Mouse (Mus musculus) T-helper 1 cell (primary cell): Measurements from ENCODE around the gene Ipo8.

Source experiments
- in situ Hi-C: fragments of 300-600 bp; cut with MboI, MseI; formaldehyde crosslinking; loops from one replicate; pipeline ENCODE4 v1.15.1; 2025; ENCODE audit warnings: high pct_unique_total_duplicates

The Ipo8 gene

DNA sequence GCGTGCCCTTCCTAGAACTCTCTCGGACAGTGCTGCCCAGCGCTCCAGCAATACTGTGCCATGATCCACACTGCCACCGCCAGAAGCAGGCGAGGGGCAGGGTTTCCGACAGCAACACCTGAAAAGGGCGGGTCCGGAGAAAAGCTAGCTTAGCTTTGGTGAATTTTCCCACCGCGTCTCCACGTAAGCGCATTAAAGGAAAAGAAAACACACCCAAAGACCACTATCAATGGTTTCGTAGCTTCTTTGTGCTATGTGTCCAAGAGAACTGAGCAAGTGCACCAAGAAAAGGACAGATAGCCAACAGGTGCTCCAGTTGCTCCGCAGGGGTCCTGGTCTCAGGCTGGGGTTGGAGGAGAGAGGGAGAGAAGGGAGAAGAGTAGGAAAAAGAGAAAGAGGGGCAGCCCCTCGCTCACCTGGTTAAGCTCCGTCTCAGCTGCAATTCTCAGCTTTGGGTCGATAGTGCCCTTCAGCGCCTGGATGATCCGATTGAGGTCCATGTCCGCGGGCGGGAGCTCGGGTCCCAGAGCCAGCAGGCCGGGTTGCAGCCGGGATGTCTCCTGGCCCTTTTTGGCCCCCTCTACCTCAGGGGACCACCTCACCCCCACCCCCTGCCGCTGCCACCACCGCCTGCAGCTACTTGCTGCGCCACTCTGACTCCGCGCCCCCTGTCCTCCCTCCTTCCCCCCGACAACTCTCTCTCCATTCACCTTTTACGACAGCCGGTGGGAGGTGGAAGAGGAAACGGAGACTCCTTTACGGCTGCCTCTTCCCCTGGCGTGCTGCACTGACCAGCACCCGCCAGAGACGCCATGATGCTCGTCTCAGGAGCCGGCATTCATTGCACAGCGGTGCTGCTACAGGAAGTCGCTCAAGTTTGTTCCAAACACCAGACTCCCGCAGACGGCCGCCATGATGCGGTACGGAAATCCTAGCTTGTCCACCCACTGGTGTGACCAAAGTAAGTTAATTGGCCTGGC, at the start of gene Ipo8:
TSS of gene Ipo8 (minus strand) at position 720 of the 980 bp plus-strand sequence.
- in situ Hi-C loops: loop anchor here (5.0 kb wide), 1 partner anchor 619 kb away; the partner anchor contains the start of gene Ergic2

DNA sequence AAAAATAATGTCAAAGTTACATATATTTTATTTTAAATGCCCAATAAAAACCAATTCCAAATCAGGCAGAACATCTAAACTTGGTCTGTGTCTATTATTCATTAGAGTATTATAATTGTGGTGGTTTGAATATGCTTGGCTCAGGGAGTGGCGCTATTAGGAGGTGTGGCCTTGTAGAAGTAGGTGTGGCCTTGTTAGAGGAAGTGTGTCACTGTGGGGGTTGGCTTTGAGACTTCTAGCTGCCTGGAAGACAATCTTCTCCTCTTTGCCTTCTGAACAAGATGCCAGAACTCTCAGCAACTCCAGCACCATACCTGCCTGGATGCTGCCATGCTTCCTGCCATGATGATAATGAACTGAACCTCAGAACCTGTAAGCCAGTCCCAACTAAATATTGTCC, 42.6 kb upstream of the Ipo8 start:
- in situ Hi-C loops: no loop called here

DNA sequence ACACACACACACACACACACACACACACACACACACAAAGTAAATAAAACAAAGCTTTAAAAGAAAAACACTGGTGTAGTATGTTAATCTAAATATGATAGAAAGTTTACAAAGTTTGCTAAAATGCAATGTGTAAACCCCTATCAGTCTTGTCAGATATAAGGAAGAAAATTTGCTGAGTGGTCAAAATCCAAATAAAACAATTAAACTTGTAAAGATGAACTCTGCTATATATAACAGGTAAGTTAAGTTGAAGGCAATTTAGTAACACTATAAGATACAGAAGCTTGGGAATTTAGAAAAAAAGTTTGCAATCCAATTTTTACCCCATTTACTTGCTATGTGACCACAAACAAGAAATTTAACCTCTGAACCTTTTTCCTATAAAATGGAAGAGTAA, 14.4 kb upstream of the Ipo8 start:
- in situ Hi-C loops: no loop called here

DNA sequence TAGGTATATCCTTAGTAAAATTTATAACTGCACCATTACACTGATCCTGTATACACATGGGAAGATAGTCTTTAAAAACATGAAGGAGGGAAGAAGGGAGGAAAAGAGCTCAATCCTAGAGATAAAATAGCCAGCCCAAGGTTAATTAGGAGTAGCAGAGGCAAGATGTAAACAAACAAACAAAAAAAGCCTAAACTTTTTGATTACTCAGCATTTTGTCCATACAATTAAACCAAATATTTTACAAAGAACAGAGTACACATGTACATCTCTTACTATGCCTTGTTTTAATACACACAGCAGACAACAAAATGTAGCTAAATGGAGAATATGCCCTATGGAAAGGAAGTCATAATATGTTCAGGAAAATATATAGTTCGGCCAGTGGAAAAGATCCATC, 10.5 kb upstream of the Ipo8 start:
- in situ Hi-C loops: no loop called here

GRCm38 (mm10) chr6:148838460-148838859, 7.2 kb upstream of the Ipo8 start:
- in situ Hi-C loops: no loop called here

GRCm38 (mm10) chr6:148831728-148832121, 458 bp upstream of the Ipo8 start:
- in situ Hi-C loops: loop anchor here (5.0 kb wide), 1 partner anchor 619 kb away; the partner anchor contains the start of gene Ergic2

GRCm38 (mm10) chr6:148830355-148830747, 916 bp downstream of the Ipo8 start:
- in situ Hi-C loops: loop anchor here (5.0 kb wide), 1 partner anchor 618 kb away; the partner anchor contains the start of gene Ergic2

DNA sequence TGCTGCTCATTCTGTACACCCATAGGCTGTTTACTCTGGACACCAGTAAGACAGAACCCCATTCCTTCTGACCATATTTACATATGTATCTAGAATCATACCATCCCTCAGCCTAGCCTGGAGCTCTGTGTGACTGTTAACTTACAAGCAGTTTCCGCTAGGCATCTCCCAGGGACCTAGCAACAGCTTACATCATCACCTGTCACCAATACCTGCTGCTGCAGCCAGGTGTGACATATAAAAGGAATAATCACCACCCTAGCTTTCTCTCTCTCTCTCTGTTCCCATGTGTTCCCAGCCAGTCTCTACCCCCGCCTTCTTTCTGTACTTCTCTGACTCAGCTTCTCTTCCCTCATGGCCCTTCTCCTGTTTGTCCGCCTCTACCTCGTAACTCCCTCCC, 5.1 kb downstream of the Ipo8 start:
- in situ Hi-C loops: no loop called here

GRCm38 (mm10) chr6:148818624-148819343, 12.5 kb downstream of the Ipo8 start:
- in situ Hi-C loops: no loop called here

GRCm38 (mm10) chr6:148816751-148817150, 14.5 kb downstream of the Ipo8 start:
- in situ Hi-C loops: no loop called here

- in situ Hi-C loops: no loop called here
Measured at GRCm38 (mm10) chr6:148811117-148811516, 20.1 kb downstream of the Ipo8 start.

DNA sequence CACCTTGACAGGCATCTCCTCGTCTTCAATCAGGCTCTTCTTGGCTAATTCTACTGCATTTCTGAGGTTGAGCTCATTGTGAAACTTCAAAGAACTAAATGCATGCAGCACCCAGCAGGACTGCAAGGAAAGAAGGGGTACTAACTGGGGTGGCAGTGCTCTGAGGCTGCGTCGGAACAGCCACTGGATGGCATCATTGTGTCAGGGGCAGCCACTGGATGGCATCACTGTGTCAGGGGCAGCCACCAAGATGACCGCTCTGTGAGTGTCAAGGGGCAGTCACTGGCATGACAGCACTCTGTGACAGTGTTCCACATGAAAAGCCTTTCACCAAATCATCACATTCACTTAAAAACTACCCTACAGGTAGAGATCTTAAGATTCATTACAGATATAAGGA, 31.5 kb downstream of the Ipo8 start:
- in situ Hi-C loops: no loop called here

DNA sequence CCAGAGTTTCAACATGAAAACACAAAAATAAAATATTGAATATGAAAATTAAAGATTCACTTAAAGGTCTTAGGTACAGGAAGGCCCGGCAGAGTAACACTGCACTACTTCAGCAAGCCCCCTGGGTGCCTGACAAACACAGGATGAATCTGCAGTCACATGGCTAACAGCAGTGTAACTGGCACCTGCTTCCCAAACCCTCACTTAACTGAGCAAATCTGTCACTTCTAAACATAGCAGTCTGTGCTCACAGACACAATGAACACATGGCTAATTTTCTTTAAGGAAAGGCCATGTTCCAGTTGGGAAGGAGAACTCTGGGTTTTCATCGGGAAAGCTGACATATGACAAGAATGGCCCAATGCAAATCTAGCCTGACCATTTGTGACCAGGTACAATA, 36.1 kb downstream of the Ipo8 start:
- in situ Hi-C loops: no loop called here

DNA sequence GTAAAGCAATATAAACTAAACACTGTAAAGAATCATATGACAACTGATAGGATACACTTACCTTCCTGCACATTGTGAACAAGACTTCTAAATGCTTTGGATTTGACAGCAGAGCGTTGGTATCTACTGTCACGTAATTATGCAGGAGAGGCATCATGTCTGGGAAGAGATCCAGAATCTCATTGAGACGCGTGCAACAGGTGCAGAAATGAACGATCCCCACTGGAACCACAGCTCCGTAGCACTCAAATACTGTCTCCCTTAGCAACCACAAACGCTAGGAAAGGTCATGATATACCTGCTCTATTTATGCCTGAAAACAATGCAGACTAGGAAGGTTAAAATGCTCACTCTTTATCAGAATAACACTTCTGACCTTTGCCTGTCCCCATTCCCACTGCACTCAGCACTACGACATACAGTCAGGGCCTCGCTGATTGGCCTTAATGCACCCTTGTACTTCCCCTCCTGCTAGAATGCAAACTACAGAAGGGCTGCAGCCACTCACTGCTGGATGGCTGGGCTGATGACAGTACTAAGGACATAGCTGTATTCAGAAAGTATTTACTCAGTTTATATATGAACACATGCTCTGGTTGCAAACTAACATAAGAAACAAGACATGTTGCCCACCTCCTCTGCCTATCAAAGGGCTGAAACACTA, 42.1 kb downstream of the Ipo8 start:
- in situ Hi-C loops: no loop called here

DNA sequence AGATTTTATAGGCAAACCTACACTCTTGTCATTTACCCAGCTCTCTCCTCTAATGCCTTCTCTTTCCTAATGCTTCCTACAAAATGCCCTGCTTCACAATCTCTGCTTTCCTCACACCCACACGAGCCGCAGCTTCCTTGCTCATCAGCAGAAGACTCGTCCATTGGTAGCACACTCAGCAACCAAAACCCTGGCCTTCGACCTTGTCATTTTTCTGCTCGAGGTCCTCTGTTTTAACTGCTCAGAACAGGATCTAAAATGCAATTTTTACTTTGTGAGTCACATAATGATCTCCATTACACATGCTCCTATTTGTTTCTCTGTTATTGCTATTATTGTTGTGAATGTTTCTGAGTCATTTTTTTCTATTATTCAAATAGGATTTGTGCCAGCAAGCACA, 45.1 kb downstream of the Ipo8 start:
- in situ Hi-C loops: no loop called here

GRCm38 (mm10) chr6:148784418-148784817, 46.8 kb downstream of the Ipo8 start:
- in situ Hi-C loops: no loop called here

DNA sequence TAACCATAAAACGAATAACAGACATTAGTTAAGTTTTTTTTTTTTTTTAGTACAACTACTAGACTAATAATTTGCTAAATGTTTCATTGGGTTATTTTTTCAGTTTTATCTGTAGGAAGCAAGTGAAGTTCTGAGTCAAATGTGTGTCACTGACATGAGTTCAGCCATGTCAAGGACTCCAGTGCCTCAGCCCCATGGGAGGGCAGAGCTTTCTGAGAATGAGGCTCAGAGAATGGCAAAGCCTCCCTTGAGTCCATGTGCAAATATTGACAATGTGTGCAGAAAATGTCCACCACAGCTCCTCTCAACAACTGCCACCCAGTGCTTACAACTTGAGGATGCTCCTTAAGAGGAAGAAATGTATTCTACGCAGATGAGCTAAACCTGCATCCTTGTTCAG, 55.0 kb downstream of the Ipo8 start:
- in situ Hi-C loops: no loop called here

- in situ Hi-C loops: no loop called here
Measured at GRCm38 (mm10) chr6:148771423-148771822, 59.8 kb downstream of the Ipo8 start.

- in situ Hi-C loops: no loop called here
Measured at GRCm38 (mm10) chr6:148768419-148768818, 62.8 kb downstream of the Ipo8 start.

DNA sequence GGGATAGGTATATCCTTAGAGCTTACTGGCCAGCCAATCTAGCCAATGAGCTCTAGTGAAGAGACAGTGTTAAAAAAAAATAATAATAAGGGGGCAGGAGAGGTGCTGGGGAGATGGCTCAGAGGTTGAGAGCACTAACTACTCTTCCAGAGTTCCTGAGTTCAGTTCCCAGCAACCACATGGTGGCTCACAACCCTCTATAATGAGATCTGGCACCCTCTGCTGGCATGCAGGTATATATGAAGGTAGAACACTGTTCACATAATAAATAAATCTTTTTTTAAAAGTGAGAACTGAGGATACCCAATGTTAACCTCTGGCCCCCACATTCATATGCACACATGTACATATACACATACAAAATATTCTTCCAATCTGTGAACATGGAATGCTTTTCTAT, 64.0 kb downstream of the Ipo8 start:
- in situ Hi-C loops: no loop called here

DNA sequence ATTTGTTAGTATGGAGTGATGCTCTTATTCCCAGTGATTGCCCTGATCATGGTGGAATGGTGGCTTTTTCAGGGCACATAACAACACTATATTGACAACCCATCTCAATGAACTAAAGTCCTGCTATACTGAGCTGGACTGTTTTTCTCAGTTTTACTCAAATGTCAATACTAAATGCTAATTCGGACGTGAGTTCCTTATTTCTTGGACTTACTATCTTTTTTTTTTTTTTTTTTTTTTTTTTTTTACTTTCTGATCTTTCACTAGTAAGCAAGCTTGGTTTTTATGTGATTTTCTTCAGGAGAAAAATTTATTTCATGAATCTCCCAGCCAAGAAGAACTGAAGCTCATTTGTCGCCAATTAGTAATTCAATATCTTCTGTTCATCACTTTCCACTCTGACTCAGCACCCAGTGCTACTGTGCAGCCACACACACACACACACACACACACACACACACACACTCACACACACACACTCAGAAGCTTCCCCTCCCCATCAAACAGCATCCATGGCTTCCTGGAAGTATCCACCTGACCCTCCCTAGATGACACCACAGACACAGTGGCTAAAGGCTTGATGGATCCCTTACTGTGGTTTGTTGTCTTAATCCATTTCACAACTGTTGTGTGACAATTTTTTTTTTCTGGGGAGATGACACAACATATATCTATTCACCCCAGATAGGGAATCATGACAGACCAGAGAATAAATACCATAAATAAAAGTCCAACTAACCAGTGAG, 69.1 kb downstream of the Ipo8 start:
- in situ Hi-C loops: loop anchor here (5.0 kb wide), 1 partner anchor 780 kb away; no protein-coding TSS in a partner anchor
